Mouse (Mus musculus) ES-Bruce4 (cell line): ENCODE measurements around the gene Ptpro. TPM values are rescaled to one million over a fixed set of nuclear protein-coding genes. Genes with fewer than 3 reads are reported as not detected.
"Not testable (repeated sequence)": the region's sequence is repeated elsewhere in the genome, so short reads cannot be mapped to it uniquely, and the experiment has no call there.

Experiments used
- H3K27ac ChIP-seq: 2 replicates; pipeline ENCODE4 v1.5.1; 2012; ENCODE audit warnings: low read length, inconsistent platforms; ENCODE audit not compliant: insufficient read depth
- H3K27me3 ChIP-seq: 2 replicates; pipeline ENCODE4 v1.6.1; 2012; ENCODE audit warnings: mild to moderate bottlenecking, low read length, inconsistent platforms; ENCODE audit not compliant: control insufficient read depth, poor library complexity, insufficient read depth, severe bottlenecking
- H3K36me3 ChIP-seq: 2 replicates; pipeline ENCODE4 v1.6.1; 2012; ENCODE audit warnings: inconsistent platforms, mild to moderate bottlenecking, low read length, moderate library complexity; ENCODE audit not compliant: control insufficient read depth, poor library complexity, insufficient read depth, severe bottlenecking
- H3K4me1 ChIP-seq: one replicate; pipeline ENCODE4 v1.8.1; 2011; ENCODE audit warnings: low read length; ENCODE audit not compliant: control insufficient read depth, insufficient read depth
- H3K4me3 ChIP-seq: 2 replicates; pipeline ENCODE4 v1.5.1; 2011; ENCODE audit warnings: low read depth, mild to moderate bottlenecking, low read length
- H3K9ac ChIP-seq: 2 replicates; pipeline ENCODE4 v1.6.1; 2012; ENCODE audit warnings: low read depth, mild to moderate bottlenecking, inconsistent platforms; ENCODE audit not compliant: poor library complexity, severe bottlenecking
- H3K9me3 ChIP-seq: replicated peaks from 2 replicates; pipeline ENCODE4 v1.6.1; 2012; ENCODE audit warnings: mild to moderate bottlenecking, low read length, inconsistent platforms; ENCODE audit not compliant: control insufficient read depth, poor library complexity, insufficient read depth, severe bottlenecking
- CTCF ChIP-seq: IDR thresholded peaks from one replicate; pipeline ENCODE4 v1.8.1; 2011; ENCODE audit warnings: low read depth, low read length
- EP300 ChIP-seq: IDR thresholded peaks from 2 replicates; pipeline ENCODE4 v1.6.1; 2011; ENCODE audit warnings: low read depth, low read length; ENCODE audit not compliant: insufficient read depth
- POLR2A ChIP-seq: IDR thresholded peaks from one replicate; pipeline ENCODE4 v1.8.1; 2011; ENCODE audit warnings: low read length; ENCODE audit not compliant: insufficient read depth
- polyA plus RNA-seq: library from polyadenylated mRNA; stranded (reverse); fragments of >200 nt; gene quantifications from 2 replicates; pipeline ENCODE4 v1.2.4, GENCODE M21; 2011; ENCODE audit warnings: low read depth; ENCODE audit not compliant: missing spikeins, insufficient read depth, insufficient read length

Ptpro gene
- polyA plus RNA-seq, 1 experiment: not detected

GRCm38 (mm10) chr6:137469541-137469940 lies 217.4 kb downstream of the Ptpro start:
- Histone ChIP-seq H3K27me3 (no peaks in the 10 kb centered on the region), H3K36me3 (no peaks in the 10 kb centered on the region), H3K9me3 (no peaks in the 10 kb centered on the region), H3K27ac (no peak overlapping the region), H3K4me1 (no peaks in the 10 kb centered on the region), H3K9ac (no peak overlapping the region), H3K4me3 (no peak overlapping the region)
- TF ChIP-seq CTCF: peak; percentile 12
- TF ChIP-seq POLR2A: no peak
- no peak for TF ChIP-seq EP300

GRCm38 (mm10) chr6:137470901-137471598 lies 218.9 kb downstream of the Ptpro start:
- no peak overlapping the region for H3K27ac ChIP-seq

GRCm38 (mm10) chr6:137472129-137472528 lies 220.0 kb downstream of the Ptpro start:
- TF ChIP-seq POLR2A: no peak
- no peak for TF ChIP-seq CTCF
- no peak for TF ChIP-seq EP300
- Histone ChIP-seq H3K27me3 (no peaks in the 10 kb centered on the region), H3K9me3 (peaks cover 5% of the 10 kb centered on the region; the same call in 1 of the 2 replicates), H3K9ac (no peak overlapping the region), H3K36me3 (no peaks in the 10 kb centered on the region), H3K27ac (no peak overlapping the region), H3K4me3 (no peak overlapping the region), H3K4me1 (no peaks in the 10 kb centered on the region)

More at GRCm38 (mm10) chr6:137470901-137471598, 218.9 kb downstream of the Ptpro start:
- Histone ChIP-seq H3K36me3 (no peaks in the 10 kb centered on the region), H3K4me1 (no peaks in the 10 kb centered on the region), H3K9ac (no peak overlapping the region), H3K9me3 (no peaks in the 10 kb centered on the region), H3K4me3 (no peak overlapping the region), H3K27me3 (no peaks in the 10 kb centered on the region)
- no peak for TF ChIP-seq POLR2A
- no peak for TF ChIP-seq CTCF
- no peak for TF ChIP-seq EP300

- Histone ChIP-seq H3K9ac (no peak overlapping the region), H3K36me3 (no peaks in the 10 kb centered on the region), H3K4me3 (no peak overlapping the region), H3K9me3 (peaks cover 5% of the 10 kb centered on the region; the same call in 1 of the 2 replicates), H3K27me3 (no peaks in the 10 kb centered on the region), H3K4me1 (no peaks in the 10 kb centered on the region), H3K27ac (no peak overlapping the region)
- no peak for TF ChIP-seq EP300
- no peak for TF ChIP-seq POLR2A
- TF ChIP-seq CTCF: no peak
Measured at GRCm38 (mm10) chr6:137473433-137473832, 221.3 kb downstream of the Ptpro start.

GRCm38 (mm10) chr6:137475695-137476094 lies 223.6 kb downstream of the Ptpro start:
- not testable (repeated sequence) for H3K4me1 ChIP-seq, H3K27ac ChIP-seq, H3K36me3 ChIP-seq, H3K27me3 ChIP-seq, H3K4me3 ChIP-seq, H3K9me3 ChIP-seq, H3K9ac ChIP-seq

GRCm38 (mm10) chr6:137482891-137483290 lies 230.8 kb downstream of the Ptpro start:
- no peaks in the 10 kb centered on the region for H3K27me3 ChIP-seq
- peaks cover 8% of the 10 kb centered on the region for H3K4me1 ChIP-seq
- H3K4me3 ChIP-seq: no peak overlapping the region
- TF ChIP-seq EP300: no peak
- TF ChIP-seq CTCF: no peak
- no peak for TF ChIP-seq POLR2A
- no peaks in the 10 kb centered on the region for H3K9me3 ChIP-seq
- H3K36me3 ChIP-seq: peaks cover 10% of the 10 kb centered on the region
- no peak overlapping the region for H3K27ac ChIP-seq
- H3K9ac ChIP-seq: no peak overlapping the region
